Mouse (Mus musculus) frontal cortex, adult (tissue): ENCODE measurements around the gene Smg1.

Source experiments
- ATAC-seq: cut with Nextera tagmentation; 2 replicates; pipeline ENCODE4 v1.9.2; 2017; ENCODE audit warnings: mild to moderate bottlenecking, moderate library complexity, mixed read lengths; ENCODE audit not compliant: low TSS enrichment

Smg1 gene

DNA sequence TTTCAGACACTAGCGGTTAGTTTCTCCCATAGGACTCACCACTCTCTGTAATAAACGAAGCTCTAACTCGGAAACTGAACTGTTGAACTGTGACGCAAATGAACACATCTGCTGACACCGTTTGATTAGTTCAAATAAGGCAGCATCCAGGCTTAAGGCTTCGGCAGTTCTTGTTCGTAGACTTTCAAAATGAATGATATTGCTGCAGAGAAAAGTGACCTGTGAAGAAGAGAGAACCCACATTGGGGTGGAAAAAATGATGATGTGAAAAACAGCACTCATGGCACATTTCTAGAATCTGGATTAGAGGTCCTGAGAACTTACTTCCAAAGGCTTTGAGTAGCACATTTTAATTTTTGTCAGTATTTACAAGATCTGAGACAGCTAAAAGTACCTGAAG lies 102.2 kb downstream of the Smg1 start:
- ATAC-seq, result no peak

DNA sequence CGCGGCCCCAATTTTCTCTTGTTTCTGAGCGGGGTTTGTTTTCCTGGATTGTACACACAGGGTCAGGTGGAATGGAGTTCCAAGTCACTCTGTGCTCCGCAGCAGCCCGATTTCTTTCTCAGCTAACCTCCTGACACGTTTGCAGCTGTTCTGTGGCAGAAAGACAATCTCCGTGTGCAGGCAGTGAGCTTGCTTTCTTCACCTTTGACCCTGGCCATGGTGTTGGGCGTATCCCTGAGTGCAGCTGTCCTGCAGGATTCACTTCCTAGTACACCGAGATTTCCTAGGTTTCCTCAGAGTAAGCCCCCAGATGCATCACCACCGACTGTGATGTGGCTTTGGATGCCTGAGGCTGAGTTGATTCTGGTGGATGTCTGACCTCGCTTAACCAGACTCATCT lies 108.3 kb downstream of the Smg1 start:
- no peak for ATAC-seq

DNA sequence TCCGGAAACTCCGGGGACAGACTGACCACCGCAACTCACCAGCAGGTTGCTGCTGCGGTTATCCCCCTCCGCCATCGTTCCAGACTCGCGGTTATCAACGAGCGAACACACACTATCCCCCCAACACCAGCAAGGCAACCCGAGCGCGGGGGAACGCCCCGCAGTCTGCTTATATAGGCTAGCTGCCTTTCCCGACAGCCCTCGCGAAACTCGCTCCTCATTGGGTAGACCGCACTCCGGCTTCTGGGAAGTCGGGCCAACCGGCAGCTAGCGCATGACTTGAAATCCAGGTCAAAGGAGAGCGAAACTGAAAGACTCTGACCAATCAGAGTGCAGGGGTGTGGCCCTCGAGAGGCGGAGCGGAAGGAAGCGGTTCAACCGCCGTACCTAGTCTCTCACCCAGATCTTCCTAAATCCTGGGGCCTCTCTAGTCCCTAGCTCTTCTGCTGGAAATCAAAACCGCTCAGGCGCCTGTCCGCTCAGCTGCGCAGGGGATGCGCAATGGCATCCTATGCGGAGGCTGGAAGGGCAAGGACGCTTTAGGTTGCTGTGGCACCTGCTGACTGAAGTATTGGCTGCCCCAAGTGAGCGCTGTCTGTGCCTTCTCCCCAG lies 113.9 kb downstream of the Smg1 start, which contains the start of gene Arl6ip1:
Gene Arl6ip1, minus strand, starts transcription at position 233 of the 612 bp plus-strand sequence.
- peak; percentile 98 for ATAC-seq

DNA sequence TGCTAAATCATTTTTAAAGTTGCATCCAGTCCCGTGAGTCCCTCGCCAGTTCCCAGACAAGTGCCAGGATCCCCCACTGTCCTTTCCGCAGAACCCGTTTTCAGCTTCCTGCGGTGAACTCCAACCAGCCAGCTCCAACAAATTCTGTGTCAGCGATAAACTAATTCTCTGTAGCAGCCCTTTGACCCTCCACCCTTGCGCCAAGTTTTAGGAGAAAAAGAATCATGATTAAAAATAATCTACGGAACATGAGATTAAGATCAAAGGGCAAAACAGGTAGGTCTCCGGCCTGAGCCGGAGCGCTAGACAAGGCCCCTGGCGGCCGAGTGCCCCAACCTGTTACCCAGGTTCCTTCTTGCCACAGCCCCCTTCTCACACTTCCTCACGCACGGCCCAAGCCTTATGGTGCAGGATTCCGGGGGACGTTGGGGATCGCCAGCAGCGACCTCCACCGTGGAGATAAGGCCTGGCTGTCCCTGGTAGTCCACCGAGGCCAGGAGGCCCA lies 114.5 kb downstream of the Smg1 start:
- peak; percentile 25; the same call in 1 of the 2 replicates for ATAC-seq

DNA sequence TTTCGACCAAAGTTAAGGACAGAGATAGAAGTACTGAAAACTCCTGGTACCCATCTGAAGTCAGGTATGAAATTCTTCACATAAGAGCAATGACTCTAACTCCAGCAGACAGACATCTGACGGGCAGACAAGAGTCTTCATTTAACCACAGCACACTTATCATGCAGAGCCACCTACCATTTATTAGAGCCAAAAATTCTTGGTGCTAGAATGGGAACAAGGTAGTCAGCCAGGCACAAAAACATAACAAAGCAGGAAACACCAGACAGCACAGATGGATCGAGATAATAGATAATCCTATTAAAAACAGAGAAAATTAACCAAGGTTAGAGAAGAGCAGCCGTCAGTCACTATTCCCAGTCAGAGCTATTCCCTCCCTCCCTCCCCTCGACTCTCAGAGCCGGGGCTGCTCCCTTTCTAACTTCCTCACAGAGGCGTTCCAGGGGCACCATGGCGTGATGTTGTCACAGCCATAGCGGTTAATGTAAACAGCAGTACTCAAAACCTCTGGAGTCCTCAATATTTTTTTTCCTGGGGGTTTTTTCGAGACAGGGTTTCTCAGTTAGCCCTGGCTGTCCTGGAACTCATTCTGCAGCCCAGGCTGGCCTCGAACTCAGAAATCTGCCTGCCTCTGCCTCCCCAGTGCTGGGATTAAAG lies 117.1 kb downstream of the Smg1 start:
- ATAC-seq, result no peak

DNA sequence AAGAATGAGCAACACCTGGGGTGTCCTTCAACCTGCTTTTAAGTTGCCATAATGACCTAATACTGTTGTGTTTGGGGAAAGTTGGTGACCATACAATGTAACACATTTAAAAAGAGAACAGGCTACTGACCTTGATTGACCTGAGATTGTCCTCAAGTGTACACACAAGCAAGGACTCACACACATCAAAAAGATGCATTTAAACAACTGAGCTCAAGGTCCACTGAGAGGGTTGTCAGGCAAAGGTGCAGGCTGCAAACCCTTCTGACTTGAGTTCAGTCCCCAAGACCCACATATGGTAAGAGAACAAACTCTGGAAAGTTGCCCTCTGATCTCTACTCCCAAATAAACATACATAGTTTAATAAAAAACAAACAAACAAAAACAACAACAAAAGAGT lies 117.7 kb downstream of the Smg1 start:
- ATAC-seq, result no peak

DNA sequence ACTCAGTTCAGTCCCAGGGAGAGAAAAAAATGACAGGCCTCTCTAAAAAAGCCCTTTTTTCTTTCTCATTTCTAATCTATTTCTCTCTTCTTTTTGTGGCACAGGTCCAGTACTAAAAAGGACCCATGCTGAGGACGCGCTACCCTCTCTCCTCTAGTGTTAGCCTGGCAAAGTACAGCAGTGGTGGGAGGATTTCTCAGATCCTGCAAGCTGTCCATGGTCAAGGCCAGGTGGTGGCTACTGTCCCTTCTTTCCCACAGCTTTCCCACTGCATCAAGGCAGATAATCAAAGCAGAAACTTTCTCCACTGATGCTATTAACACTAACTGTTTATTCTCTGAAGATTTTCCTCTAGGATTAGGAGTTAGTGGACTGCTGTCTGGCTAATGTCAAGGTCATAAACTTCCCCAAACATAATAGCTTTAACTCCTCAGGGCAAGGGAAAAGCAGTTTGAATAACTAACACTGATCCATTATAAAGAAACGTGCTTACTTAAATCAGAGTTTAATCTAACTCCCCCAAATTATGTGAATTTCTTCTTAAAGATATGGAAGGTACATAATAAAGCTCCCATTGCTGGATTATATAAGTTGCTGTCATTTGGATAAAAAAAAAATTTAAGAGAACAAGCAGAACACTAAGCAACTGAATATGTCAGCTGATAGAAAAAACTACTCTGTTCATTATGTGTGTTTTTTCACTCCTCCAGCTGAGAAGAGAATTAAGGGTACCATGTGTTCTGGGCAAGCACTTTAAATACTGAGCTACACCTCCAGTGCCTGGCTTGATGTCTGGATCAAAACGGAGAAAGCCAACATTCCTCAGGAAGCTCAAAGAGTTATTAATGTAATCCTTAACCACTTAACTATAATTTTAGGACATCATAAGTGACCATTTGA lies 119.7 kb downstream of the Smg1 start:
- peak; percentile 71 for ATAC-seq

DNA sequence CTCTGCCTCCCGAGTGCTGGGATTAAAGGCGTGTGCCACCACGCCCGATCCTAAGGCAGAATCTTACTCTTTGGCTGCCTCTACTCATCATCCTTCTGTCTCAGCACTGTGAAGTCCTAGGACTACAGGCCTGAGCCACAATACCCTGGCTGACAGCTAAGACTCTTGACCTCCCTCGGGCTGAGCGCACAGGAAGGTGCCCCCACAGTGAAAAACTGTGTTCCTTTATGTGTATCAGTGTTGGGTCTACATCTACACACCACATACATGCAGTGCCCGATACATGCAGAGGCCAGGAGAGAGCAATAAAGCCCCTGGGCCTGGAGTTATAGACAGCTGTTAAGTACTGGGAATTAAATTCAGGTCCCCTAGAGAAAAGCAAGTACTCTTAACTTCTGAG lies 121.2 kb downstream of the Smg1 start:
- no peak for ATAC-seq

DNA sequence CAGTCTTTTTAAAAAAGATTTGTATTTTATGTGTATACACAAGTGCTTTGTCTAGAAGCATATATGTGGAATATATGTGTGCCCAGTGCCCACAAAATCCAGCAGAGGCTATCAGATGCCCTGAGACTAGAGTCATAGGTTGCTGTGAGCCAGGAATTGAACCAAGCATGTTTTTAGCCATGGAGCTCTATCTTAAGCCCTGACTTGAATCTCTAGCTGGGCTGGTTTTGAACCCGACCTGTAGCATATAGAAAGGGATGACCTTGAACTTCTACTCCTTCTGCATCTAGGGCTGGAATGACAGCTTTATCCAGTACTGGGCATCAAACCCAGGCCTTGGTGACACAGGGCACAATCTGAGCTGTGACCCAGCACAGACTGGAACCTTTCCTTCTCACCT lies 122.8 kb downstream of the Smg1 start:
- no peak for ATAC-seq

DNA sequence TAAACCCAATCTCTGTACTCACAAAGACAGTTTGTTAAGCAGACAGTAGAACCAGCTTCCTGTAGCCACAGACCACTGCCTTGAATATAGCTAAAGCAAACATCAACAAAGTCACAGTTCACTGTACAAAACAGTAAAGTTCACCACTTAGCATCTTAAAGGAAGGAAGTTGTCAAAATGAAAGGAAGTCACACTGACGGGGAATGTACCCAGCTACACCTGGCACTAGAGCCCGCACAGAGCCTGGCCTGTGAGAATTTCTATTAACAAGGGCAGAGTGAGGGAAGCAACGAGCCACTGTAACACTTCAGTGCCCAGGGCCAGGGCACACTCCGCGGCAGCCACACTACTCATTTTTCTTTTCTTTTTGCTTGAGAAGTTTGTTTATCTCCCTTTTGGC lies 123.5 kb downstream of the Smg1 start:
- ATAC-seq, result no peak

DNA sequence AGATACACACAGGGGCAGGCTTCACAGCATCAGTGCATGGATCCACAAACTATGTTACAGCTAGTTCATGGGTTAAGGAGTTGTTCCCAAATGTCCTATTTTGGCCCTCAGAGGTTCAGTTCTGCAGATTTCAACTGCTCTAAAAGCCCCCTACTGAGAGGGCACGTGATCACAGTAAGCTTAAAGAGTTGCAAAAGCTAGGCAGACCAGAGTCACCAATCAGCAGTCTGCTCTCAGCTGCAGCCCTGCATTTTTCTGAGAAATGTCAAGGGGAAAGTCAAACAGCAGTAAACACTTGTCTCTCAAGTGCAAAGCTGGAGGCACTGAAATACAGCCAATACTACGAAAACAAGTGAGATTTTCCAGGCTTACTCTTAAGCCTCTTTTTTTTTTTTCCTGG lies 124.3 kb downstream of the Smg1 start:
- no peak for ATAC-seq

DNA sequence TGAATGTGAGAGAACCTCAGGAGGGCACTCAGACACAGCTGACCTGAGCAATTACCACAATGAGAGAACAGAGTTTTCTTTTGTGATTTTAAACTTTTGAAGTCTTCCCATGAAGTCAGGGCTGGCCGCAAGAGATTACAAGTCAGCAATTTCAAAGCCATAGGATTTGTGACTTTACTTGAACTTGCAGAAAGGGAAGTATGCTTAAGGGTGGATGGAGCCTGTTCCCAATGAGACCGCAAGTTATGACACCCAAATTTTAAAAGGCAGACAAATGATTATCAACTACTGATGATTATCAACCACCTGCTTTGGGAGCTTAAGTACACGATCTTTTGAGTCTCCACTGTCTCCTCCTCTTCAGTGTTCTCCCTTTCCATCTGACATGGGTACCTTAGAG lies 125.0 kb downstream of the Smg1 start:
- no peak for ATAC-seq

DNA sequence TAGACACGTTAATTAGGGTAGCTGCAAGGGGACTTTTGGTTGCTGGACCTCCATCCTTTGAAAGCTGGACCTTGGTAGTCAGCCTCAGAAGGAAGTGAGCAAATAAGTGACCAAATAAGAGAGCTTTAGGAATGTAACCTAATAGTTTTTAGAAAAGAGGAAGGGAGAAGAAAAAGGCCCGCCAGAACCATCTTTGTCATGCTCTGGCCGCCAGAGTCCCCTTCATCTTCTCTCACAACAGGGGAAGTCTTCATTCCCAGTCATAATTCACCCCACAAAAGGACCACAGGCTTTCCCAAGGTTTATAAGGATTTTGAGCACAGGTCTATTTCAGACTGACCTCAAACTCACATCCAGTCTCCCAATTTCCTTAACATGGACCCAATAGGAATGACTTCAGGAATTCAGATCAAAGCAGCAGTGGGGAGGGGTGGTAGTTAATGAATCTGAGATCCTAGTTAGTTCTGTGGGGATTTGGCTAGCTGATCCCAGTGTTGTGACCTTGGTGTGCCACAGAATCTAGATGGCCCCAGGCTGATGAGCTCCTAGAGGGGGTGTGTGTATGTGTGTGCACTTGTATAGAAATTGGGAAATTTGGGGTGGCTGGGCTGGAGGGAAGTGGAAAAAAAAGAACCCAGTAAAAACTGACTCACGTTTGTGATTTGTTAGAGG lies 125.8 kb downstream of the Smg1 start:
- no peak for ATAC-seq

DNA sequence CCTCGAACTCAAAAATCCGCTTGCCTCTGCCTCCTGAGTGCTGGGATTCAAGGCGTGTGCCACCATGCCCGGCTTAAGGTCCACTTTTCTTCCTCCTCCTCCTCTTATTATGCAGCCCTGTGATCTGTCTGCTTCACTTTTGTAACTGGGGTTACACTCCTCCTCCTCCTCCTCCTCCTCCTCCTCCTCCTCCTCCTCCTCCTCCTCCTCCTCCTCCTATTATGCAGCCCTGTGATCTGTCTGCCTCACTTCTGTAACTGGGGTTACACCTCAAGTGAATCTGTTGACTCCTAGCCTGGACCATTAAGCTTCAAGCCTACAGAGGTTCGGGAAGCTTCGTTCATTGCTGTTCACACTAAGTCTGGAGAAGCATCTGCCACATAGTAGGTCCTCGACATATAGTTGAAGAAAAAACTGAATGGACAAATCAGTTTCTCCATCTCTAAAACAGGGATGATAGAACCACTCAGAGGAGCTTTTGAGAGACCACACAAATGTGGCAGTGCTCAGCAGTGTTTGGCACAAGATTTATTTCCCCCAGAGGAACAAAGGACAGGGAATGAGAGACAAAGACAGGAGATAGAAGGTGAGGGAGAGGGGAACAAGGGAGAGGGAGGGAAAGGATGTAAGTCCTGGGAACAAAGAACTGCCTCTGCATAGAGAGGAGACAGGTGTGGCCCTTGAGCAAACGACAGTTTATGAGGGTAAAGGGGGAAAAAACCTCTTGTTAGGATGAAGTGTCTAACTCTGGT lies 126.5 kb downstream of the Smg1 start:
- ATAC-seq, result no peak

DNA sequence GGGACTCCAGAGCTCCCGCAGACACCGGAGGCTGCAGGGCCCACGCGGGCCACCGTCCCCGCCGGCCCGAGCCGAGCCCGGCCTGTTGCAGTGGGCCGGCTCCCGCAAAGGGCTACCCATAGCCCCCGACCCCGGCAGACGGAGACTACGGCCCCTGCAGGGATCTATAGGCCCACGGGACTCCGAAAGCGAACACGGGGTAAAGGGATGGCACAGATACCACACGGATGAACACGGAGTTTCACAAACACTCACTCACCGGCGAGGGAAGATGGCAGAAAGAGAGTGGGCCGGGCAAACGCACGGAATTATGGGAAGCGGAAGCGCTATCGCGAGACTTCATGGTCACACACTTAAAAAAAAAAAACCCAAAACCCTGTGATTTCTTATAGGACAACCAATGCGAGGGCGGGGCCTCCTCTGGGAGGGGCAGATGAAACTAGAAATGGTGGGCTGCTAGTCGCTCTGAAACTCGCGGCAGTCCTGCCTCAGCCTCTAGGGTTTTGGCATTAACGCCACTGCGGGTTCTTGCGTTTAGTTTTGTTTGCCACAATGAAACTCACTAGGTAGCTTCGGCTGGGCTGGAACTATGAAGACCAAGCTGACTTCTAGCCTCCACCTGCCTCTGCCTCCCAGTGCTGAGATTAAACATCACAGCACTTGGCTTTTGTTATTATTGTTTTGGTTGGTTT lies 127.4 kb downstream of the Smg1 start, which contains the start of gene Rps15a:
Gene Rps15a, minus strand, starts transcription at position 312 of the 692 bp plus-strand sequence.
- peak; percentile 91 for ATAC-seq

DNA sequence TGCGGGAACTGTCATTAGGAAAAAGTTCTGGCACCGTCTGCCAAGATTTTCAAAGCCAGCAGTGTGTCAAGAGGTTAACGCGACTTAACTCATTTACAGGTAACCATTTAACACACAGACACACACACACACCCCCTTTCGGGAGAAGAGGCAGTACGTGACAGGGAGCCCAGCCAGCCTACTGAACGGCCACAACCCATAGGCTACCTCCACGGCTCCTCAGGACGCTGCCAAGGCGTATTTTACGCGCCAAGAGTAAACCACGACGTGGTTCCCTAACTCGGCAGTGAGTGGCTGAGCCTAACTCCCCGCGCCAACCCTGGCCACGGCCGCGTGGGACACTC lies 128.0 kb downstream of the Smg1 start:
- ATAC-seq, result peak; percentile 26; the same call in 1 of the 2 replicates

DNA sequence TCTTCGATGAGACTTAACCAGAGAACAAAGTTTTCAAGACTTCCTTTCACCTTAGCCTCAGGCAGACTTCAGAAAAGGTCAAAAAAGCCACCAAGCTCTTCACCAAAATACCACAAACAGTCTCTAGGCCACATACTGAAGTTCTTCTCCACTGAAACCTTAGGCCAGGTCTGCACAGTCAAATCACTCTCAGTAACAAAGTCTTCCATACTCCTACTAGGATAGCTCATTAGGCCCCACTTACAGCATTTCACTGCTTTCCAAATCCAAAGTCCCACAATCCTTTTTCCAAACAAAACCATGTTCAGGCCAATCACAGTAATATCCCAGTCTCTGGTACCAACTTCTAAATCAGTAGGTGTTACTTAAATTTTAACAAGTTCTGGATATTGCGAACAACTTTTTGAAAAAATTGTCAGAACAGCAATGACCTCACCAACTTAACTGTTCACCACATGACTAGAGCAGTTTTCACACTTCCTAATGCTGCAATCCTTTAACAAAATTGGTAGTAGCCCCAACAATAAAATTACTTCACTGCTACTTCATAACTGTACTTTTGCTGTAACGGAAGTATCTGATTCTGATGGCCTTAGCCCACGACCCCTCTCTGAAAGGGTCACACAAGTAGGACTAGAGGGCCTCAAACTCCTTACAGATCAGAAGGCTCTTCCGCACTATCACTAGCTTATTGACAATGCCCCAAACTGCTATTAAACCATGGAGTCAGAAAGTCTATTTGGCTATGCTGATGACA lies 129.8 kb downstream of the Smg1 start:
- no peak for ATAC-seq

DNA sequence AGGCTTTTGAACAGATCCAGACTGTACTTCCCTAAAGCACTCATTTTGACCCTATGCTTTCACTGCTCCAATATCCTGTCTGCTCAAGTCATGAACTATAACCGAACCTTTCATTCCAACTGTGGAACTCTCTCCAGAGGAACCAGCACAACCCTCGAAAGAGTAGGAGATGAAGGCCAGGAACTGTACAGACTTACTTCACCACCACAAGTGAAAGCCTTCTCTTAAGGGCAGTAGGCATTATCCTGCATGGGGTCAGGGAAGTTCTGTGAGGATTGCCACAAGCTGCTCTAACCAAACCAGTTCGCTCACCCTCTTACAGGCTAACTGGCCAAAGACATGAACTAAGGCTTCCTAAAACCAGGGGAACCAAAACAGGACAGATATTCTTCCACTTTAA lies 132.3 kb downstream of the Smg1 start:
- ATAC-seq, result no peak

DNA sequence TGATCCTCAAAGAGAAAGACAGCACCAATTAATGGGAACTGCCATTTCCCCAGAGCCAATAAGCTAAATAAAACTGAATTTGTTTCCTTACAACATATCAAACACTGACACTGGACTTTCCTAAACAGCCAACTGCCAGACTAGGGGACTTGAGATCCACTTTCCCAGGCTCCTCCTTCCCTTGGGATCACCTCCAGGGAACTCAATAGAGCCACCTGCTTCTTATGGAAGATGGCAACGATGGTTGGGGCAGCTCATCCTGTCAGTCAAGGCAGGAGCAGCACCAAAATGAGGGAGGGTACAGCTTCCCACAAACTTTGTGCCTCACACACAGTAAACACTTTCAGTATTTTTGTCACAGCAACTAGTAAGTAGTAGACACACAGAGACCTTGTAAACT lies 135.8 kb downstream of the Smg1 start:
- ATAC-seq, result no peak
